Mouse (Mus musculus) kidney, postnatal 10 days (tissue): ENCODE results near the gene 9930111J21Rik2.
"Not testable (repeated sequence)": the region's sequence is repeated elsewhere in the genome, so short reads cannot be mapped to it uniquely, and the experiment has no call there.

Experiments used
- DNase-seq: peaks from one replicate; pipeline ENCODE4 v3.0.0; 2021; ENCODE audit warnings: mixed read lengths

Gene 9930111J21Rik2

DNA sequence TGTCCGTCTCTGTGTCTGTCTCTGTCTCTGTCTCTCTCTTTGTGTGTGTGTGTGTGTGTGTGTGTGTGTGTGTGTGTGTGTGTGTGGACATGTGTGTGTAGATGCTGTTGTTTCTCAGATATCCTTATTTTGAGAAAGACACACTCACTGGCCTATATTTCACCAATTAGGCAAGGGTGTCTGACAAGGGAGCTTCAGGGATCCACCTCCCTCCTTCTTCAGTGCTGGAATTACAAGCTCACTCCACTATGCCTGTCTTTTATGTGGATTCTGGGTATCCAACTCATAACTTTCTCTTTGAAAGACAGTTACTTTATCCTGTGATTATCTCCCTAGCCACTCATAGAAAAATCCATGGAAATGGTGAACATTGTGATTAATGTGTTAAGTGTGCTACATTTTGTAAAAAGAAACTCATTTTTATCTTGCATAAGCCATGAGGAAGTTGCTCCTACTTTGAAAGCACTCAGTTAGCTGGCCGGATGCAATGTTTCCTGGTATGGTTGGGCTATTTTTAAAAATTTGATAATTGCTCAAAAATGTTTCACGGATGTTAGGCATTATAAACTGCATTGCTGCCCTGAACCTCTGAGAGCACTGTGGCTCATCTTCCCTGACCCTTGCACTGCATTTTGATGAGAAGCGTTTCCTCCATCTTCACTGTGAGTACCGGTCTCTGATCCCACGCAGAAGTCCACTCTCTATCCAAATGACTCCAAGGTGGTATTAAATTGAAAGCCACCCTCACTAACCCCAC lies 25.1 kb upstream of the 9930111J21Rik2 start, which contains the start of gene Ifi47:
Ifi47 (plus strand) TSS at position 587 of the 757 bp plus-strand sequence.
- DNase-seq: peak; percentile 27

DNA sequence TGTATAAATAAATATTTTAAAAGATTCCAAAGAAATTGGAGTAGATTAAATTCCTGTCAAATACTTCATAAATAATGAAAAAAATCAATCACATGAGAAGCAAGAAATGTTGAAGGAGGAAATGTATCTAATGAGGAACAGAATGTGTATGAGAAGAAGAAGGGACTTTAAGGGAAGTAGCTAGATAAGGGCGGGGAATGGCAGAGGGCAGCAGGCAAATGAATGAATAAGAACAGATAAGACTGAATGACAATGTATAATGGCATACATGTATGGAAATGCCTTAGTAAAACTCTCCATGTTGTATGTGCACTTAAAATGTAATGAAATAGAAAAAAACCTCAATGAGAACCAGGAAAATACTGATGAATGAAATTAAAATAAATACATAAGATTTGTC lies 17.3 kb upstream of the 9930111J21Rik2 start:
- DNase-seq: no peak

DNA sequence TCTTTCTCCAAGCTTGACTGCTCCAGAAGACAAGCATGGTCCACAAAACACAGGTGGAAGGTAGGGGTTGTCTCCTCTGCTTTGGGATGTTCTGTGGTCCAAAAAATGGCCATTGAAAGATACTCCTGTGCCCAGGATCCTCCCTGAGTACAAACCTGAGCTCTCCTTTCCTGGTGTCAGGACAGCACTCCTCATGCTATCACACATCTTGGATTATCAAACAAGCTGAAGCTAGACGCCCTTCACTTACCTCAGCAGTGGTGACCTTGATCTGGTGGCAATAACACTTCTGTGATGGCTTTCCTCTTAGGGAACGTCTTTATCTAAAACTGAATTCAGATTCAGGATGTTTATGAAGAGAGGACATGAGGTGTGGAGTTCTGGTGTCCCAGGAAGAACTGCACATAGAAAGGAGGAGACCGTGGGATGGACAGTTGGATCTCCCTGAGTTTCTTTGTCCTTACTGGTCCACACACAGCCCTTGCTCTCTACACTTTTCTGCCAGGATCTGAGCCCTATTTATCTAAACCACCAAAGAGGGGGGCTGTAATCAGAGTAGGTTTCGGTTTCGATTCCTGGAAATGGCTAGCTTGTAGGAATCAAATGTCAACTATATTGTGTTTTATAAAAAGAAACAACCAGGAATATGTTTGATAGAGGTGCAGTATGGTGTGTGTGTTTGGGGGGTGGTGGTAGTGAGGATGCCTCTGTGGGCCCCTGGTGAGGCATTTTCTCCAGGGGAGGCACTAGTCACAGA lies 12.8 kb upstream of the 9930111J21Rik2 start, which contains the start of gene Tgtp2:
Tgtp2 (minus strand) TSS at position 494 of the 757 bp plus-strand sequence.
- not testable (repeated sequence) for DNase-seq

- DNase-seq: not testable (repeated sequence)
These were observed 10.8 kb upstream of the 9930111J21Rik2 start for GRCm38 (mm10) chr11:49061865-49062264.

DNA sequence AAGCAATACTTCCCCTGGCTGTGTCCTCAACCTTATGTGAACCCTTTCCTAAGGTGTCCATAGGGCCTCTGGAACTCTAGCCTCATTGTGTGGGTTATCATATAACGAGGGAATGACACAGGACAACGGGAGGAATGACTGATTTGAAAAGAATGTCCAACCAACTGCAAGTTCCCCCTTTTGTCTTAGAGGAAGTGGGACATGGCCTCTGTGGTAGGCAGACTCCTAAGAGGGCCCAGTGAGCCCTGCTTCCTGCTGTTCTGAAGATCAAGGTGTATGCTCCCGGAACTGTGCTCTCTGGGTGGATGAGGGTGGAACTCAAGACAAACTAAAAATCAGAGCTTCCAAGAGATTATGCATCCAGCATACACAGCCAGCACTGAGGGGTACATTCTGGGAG lies 9.0 kb upstream of the 9930111J21Rik2 start:
- DNase-seq: not testable (repeated sequence)

DNA sequence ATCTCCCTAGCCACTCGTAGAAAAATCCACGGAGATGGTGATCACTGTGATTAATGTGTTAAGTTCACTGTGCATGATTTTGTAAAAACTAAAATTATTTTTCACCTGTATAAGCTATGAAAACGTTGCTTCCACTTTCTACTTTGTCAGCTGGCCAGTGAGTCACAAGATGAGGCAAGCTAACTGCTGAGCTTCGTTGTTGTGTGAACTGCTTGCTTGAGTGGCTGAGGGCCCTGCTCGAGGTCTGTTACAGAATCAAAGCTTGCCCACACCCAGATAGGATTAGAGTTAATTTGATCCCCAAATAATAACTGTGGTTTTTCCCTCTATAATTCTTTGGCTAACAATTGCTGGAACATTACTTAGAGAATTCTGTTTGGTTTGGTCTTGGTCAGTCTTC lies 852 bp upstream of the 9930111J21Rik2 start:
- DNase-seq: not testable (repeated sequence)

DNA sequence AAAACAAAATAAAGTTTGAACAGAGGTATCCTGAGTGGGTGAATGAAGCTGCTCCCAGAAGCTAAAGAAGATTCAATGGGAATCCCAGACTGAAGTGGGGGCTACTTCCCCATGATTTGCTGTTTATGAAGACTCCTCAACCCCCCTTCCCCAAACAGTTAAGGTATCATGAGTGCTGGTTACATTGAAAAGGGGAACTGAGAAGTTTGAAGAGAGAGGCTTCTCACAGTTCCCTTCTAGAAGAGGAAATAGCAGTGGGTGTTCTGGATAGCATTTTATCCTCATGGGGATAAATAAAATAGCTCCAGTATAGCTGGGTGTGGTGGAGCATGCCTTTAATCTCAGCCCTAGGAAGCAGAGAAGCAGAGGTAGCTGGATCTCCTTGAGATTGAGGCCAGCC lies 978 bp downstream of the 9930111J21Rik2 start:
- DNase-seq: not testable (repeated sequence)

- DNase-seq: not testable (repeated sequence)
These were observed 39.0 kb downstream of the 9930111J21Rik2 start for GRCm38 (mm10) chr11:49012074-49012473.

DNA sequence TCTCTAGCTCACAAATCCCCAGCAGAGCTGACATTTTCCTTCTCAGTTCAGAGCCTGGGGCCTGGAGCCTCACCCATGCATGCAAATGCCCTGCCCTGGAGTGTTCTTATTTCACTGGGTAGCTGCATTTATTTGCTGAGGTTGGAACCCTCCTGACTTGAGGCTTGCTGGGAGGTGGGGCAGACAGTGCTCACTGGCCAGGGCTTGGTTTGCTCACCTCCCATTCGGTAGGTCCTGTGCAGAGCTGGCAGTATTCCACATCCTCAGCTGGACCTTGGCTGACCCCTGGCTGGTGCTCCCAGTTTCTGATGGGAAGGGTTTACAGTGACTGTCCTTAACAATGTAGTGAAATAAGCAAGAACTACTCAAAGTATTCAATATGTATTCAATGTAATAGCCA lies 44.3 kb downstream of the 9930111J21Rik2 start:
- DNase-seq: not testable (repeated sequence)

- DNase-seq: not testable (repeated sequence)
These were observed 44.7 kb downstream of the 9930111J21Rik2 start for GRCm38 (mm10) chr11:49006317-49006716.

- DNase-seq: not testable (repeated sequence)
These were observed 50.6 kb downstream of the 9930111J21Rik2 start for GRCm38 (mm10) chr11:49000411-49000810.

DNA sequence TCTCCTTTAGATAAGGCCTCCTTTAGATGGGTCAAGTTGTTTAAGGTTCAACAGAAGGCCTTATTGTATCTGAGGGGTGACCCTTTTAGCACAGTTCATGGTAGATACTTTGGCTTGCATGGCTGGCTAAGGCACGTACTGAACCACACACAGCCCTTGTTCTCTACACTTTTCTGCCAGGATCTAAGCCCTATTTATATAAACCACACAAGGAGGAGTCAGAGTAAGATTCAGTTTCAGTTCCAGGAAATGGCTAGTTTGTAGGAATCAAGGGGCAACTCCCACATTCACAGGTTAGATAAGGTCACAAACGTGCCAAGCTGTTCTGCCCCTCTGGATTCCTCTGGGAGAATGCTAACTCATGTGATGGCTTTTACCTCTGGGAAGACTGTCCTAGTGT lies 57.0 kb downstream of the 9930111J21Rik2 start, which contains the start of gene Tgtp1:
Tgtp1 (minus strand) TSS at position 155 of the 400 bp plus-strand sequence.
- DNase-seq: not testable (repeated sequence)

GRCm38 (mm10) chr11:48993296-48993695 lies 57.7 kb downstream of the 9930111J21Rik2 start:
- DNase-seq: not testable (repeated sequence)

DNA sequence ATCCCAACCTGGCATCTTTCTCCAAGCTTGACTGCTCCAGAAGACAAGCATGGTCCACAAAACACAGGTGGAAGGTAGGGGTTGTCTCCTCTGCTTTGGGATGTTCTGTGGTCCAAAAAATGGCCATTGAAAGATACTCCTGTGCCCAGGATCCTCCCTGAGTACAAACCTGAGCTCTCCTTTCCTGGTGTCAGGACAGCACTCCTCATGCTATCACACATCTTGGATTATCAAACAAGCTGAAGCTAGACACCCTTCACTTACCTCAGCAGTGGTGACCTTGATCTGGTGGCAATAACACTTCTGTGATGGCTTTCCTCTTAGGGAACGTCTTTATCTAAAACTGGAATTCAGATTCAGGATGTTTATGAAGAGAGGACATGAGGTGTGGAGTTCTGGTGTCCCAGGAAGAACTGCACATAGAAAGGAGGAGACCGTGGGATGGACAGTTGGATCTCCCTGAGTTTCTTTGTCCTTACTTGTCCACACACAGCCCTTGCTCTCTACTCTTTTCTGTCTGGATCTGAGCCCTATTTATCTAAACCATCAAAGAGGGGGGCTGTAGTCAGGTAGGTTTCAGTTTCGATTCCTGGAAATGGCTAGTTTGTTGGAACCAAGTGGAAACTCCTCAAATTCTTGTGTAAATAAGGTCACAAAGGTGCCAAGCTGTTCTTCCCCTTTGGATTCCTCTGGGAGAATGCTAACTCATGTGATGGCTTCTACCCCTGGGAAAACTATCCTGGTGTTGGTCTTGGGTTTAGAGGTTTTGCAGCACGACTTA lies 59.1 kb downstream of the 9930111J21Rik2 start, which contains the start of gene Gm12185:
Gm12185 (minus strand) TSS at position 487 of the 781 bp plus-strand sequence.
- DNase-seq: not testable (repeated sequence)

GRCm38 (mm10) chr11:48989981-48990380 lies 61.1 kb downstream of the 9930111J21Rik2 start:
- not testable (repeated sequence) for DNase-seq

DNA sequence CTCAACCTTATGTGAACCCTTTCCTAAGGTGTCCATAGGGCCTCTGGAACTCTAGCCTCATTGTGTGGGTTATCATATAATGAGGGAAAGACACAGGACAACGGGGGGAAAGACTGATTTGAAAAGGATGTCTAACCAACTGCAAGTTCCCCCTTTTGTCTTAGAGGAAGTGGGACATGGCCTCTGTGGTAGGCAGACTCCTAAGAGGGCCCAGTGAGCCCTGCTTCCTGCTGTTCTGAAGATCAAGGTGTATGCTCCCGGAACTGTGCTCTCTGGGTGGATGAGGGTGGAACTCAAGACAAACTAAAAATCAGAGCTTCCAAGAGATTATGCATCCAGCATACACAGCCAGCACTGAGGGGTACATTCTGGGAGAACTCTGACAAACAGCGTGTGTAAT lies 62.8 kb downstream of the 9930111J21Rik2 start:
- DNase-seq: not testable (repeated sequence)

DNA sequence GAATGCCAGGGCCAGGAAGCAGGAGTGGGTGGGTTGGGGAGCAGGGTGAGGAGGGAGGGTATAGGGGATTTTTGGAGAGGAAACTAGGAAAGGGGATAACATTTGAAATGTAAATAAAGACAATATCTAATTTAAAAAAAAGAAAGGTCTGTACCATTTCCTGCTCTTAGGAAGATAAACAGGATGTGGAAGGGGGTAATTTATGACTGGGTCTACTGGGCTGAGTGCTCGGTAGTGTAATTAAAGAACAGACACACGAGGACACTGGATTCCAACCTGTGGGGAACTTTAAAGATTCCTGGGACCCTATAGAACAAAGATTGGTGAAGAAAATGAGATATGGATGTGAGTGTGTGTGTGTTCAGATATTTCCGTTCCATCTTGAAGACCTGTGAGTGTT lies 68.2 kb downstream of the 9930111J21Rik2 start:
- not testable (repeated sequence) for DNase-seq

- not testable (repeated sequence) for DNase-seq
These were observed 71.0 kb downstream of the 9930111J21Rik2 start for GRCm38 (mm10) chr11:48980052-48980451.

DNA sequence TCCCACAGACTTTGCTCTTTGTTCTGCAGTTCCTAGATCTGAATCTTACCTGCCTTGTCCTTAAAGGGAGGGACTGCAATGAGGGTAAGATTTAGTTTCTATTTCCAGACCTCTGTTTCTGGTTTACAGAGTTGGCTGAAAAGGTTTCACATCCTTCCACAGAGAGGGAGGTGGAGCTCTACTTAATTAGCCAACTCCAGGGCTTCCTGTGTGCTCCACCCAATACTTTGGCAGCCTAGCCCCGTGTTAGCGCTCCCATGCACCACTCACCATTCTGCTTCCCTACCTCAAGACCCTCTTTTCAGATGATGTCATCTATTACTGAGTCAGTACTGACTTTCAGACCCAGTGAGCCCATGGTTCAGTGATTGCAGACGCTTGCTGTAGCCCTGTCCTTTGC lies 71.8 kb downstream of the 9930111J21Rik2 start, which contains the start of gene 9930111J21Rik1:
9930111J21Rik1 (minus strand) TSS at position 148 of the 400 bp plus-strand sequence.
- DNase-seq: not testable (repeated sequence)

- DNase-seq: not testable (repeated sequence)
These were observed 72.7 kb downstream of the 9930111J21Rik2 start, which contains the start of gene Olfr56 for GRCm38 (mm10) chr11:48978240-48978939. Gene Olfr56, plus strand, starts transcription at chr11:48978889.

DNA sequence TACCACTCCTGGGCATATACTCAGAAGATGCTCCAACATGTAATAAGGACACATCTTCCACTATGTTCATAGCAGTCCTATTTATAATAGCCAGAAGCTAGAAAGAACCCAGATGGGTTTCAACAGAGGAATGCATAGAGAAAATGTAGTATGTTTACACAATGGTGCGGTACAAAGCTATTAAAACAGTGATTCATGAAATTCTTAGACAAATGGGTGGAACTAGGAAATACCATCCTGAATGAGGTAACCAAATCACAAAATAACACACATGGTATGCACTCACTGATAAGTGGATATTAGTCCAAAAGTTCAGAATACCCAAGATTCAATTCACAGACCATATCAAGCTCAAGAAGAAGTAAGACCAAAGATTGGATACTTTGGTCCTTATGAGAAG lies 76.4 kb downstream of the 9930111J21Rik2 start:
- DNase-seq: not testable (repeated sequence)
